Mouse (Mus musculus): ENCODE results near the gene Cntnap2.
A peak's percentile ranks its signal among the peaks of the same experiment; 100 is the strongest.

Gene Cntnap2

DNA sequence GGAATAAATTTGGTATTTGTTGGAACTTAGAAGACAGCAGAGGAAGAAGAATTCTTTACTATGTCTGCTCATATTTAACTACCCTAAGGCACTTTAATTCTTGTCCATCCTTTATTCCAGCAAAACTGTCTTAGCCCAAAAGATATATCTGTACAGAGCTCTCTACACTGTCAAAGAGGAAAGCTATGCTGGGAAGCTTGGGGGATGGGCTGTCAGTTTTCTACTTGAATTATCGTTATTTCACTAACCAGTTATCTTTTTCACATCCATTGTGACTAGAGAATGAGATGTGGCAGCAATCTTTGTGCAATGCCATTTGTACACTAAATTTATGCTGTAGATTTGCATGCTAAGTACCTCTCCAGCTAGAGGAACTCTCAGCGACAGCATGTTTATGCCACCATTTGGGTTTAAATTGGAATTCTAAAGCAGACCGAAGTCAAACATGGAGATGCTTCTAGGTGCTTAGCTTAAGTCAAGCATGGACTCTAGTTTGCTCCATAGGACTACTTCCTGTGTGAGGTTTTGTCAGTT, 268.9 kb downstream of the Cntnap2 start:
- DNase-seq (ENCODE audit: low spot score), result no peak

GRCm38 (mm10) chr6:45345396-45345795, 286.2 kb downstream of the Cntnap2 start:
- no peak for DNase-seq (ENCODE audit: low spot score)

DNA sequence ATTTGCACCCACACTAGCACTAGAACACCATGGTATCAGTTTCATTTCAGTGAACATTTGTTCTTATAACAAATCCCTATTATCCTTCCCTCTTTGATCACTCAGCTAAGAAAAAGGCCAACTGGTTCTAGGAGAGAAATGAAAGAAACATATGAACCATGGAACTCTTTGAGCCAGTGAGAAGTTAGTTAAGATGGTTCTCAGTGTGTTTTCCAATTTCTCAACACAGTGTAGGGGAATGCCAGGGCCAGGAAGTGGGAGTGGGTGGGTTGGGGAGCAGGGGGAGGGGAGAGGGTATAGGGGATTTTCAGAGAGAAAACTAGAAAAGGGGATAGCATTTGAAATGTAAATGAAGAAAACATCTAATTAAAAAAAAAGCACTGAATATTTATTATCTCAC, 286.8 kb downstream of the Cntnap2 start:
- no peak for DNase-seq (ENCODE audit: low spot score)

- DNase-seq (ENCODE audit: low spot score), result no peak
Measured at GRCm38 (mm10) chr6:45366442-45366841, 307.3 kb downstream of the Cntnap2 start.

DNA sequence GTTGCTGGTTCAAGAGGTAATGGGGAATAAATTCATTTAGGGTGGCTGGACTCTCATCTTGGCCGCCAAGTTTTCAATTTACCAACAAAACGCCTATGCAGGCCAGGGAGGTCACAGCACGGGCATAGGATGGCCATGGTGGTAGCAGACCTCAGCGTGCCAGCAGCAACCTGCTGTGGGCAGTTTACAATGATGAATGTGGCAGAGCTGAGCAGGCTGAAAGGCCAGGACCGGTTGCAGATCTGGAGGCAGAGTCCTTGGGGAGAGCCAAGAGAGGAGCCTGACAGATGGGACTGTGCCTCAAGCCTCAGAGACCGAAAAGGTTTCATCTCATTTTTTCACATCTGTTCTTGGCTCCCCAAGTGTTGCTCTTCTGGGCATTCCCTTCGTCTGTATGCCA, 322.0 kb downstream of the Cntnap2 start:
- DNase-seq (ENCODE audit: low spot score), result no peak

GRCm38 (mm10) chr6:45389034-45389433, 329.9 kb downstream of the Cntnap2 start:
- no peak for DNase-seq (ENCODE audit: low spot score)

DNA sequence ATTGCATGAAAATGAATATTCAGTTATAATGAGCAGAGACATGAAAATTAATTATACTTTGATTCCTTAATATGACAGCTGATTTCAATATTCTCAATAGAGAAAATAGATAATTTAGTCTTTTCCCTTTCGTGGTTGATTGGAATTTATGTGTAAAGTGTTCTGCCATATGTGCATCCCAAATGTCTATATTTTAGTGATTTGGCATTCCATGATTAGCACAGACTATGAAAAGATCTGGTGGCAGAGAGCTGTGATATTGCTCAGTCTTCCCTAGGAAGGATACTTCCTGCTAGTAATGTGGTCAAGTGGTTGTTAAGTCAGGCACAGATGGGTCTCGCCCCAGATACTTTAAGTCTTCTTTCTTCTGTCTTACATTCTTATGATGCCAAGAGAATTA, 354.5 kb downstream of the Cntnap2 start:
- no peak for DNase-seq (ENCODE audit: low spot score)

DNA sequence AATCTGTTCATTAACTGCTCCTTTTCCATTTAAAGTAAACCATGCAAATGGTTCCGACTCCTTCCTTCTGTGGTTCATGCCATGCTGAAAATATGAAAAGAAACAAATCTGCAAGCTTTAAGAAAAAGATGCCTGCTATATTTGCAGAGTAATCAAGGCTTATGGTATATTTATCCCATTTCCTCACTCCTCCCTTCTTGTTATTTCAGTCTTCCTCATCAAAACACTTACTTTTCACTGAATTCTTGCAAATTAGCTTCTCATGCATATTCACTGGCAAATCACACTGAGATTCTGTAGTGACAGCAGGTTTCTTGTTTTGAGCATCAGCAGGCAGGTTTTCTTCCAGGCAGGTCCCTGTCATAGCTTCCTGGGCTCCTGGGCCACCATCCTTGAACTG, 396.3 kb downstream of the Cntnap2 start:
- DNase-seq (ENCODE audit: low spot score), result no peak

GRCm38 (mm10) chr6:45518221-45518620, 459.1 kb downstream of the Cntnap2 start:
- DNase-seq (ENCODE audit: low spot score), result no peak

GRCm38 (mm10) chr6:45536999-45537398, 477.8 kb downstream of the Cntnap2 start:
- no peak for DNase-seq (ENCODE audit: low spot score)

DNA sequence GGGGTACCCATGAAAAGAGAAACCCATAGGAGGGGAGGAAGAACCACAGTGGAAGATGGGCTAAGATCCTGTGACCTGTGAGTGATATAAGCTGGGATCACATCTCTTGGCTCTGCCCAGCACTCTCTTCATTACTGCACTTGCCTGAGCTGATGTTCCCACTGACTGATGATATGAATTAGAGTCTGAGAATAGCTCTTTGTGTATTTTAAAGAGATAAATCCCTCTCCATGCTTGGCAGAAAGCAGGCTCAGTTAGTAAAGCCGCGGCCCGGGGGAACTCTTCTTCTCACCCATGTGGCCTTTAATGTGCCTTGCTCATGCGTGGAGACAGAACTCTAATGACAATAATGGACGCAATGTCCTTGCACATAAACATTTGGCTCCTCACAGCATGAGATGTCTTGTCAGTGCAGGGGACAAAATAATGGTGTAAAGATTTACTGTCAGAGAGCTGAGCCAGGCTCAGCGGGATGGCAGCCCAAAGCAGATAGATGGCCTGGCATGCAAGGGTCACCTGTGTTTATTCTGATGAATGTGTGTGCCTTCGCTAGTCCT, 485.2 kb downstream of the Cntnap2 start:
- no peak for DNase-seq (ENCODE audit: low spot score)

DNA sequence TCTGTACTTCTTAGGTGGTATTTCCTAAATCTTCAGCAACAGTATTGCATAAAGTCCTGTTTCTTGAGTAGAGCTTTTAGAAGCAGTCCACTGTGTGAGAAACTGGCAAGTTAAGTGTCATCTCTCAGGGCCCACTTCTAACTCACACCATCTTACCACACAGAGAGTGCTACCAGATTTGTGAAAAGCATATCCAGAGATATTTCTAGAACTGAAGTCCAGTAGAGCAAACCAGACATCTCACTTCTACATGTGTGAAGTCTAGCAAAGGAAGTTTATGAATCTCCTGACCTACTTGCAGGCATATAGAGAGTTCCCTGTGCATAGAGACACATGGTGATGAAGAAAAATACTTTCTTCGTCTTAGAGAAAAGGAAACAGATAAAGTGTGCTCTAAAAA, 500.6 kb downstream of the Cntnap2 start:
- no peak for DNase-seq (ENCODE audit: low spot score)

DNA sequence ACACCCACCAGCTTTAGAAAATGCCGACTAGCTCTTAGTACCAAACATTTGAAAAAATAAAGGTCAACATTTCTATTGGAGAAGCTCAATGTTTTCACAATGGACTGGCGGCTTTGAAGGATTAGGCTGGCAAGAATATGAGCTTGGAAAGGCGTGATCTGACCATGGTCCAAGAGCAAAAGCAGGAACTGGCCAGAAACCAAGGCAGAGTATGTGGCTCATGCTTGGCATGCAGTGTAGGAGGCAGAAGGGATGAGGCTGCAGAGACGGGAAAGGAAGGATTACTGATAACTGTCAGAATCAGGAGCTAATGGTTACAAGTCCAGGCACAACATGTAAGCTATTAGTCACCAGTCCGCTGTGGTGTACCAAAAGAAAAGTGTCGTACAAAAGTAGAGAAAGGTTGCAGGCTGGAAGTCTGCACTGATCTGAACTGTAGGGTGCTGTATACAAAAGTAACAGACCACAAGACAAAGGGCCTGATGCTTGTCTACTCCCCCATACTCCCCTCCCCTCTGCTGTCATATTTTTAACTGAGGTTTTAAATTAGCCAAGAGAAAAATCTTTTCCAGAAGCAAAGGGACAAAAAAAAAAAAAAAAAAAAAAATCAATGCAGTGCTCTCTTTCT, 525.4 kb downstream of the Cntnap2 start:
- DNase-seq (ENCODE audit: low spot score), result peak; percentile 4

- DNase-seq (ENCODE audit: low spot score), result no peak
Measured at GRCm38 (mm10) chr6:45589084-45589483, 529.9 kb downstream of the Cntnap2 start.

GRCm38 (mm10) chr6:45647017-45647416, 587.9 kb downstream of the Cntnap2 start:
- no peak for DNase-seq (ENCODE audit: low spot score)

GRCm38 (mm10) chr6:45648419-45648818, 589.3 kb downstream of the Cntnap2 start:
- DNase-seq (ENCODE audit: low spot score), result no peak

DNA sequence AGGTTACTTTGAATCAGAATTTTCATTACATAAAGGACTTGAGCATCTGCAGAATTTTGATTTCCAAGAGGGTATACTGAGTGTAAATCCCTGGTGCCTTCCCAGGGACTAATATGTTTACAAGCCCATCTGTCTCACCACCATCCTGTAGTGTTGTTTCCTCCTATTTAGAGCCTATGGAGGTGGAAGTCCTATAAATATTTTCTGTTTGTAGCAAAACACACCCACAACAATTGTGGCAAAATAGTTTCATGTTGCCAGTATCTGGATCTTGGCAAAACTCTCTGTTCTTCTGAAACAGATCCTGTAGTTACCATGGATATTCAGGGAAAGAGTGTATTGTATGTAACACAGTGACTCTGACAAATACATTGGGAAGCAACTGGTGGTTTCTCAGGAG, 641.1 kb downstream of the Cntnap2 start:
- DNase-seq (ENCODE audit: low spot score), result peak; percentile 9

DNA sequence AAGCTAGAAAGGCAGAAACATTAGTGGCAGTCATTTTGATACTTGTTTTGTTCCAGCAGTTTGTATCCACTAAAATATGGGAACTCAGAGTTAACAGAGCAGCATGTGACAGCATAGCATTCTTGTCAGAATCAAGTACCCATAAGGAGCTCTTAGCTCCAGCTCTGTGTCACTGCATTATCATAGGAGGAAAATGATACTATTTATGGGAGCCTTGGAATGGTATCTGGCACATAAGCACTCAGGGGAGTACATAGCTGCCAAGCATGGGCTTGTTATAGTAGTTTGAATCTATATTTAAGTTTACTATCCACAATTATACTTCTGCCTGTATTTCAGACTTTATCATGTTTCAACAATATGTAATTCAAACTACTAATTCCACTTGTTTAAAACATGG, 732.5 kb downstream of the Cntnap2 start:
- no peak for DNase-seq (ENCODE audit: low spot score)

DNA sequence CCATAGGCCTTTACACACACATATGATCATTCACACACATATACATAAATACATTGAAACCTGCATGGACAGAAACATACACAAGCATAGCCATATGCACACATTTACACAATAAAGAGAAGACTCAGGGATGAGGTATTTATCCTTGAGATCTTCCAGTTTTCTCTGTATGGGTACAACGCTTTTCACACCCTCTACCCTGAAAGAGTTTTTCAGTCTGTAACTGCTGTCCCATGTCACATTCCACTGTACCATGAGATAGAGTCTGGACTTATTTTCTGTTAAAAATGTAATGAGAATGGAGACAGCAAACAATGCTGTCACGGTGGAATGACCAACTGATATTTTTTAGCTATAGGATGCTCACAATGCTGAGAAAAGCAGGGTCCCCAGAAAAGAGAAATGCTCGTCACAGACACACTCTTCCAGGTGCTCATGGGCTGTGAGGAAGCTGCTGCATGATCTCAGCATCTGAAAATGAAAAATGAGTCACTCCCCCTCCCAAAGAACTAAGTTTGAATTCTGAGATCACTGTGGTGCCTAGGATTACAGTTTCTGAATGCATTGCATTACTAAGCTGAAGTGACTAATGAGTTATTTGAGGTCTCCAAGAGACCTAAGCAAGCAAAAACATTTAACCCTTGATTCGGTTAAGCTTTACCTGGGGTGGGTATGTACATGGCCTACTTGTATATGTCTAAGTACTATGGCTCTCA, 782.6 kb downstream of the Cntnap2 start:
- no peak for DNase-seq (ENCODE audit: low spot score)

GRCm38 (mm10) chr6:45843736-45844135, 784.6 kb downstream of the Cntnap2 start:
- no peak for DNase-seq (ENCODE audit: low spot score)

GRCm38 (mm10) chr6:45871409-45871992, 812.3 kb downstream of the Cntnap2 start:
- DNase-seq (ENCODE audit: low spot score), result no peak

DNA sequence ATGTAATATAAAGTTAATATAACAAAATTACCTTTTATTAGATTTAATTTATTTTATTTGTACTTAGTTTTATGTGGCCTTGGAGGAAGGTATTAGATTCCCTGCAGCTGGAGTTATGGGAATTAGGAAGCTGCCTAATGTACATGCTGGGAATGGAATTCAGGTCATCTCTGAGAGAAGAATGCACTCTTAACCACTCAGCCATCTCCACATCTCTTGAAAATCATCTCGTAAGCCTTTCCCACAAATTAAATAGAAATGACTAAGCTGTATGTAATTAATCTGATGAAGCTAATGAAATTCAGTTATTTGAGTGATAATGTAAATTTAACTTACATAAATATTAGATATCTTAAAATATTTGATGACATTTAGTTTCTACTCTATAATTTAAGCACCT, 826.3 kb downstream of the Cntnap2 start:
- DNase-seq (ENCODE audit: low spot score), result no peak

DNA sequence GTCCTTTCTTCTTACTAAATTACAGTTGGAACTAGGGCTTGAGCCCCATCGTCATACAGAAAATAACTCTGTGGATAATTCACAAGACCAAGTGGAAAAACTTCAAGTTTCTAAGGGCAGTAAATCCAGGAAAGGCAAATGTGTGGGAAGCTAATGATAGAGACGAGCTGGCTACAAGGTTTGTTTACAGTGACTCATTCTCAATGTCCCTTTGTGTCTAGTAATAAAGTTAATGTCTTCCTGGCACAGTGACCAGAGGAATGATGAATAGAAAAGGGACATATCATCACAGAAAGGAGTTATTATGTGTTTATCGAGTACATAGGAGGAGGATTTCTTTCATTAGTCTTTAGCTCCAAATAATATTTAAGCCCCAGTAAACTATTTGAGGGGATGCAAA, 828.7 kb downstream of the Cntnap2 start:
- DNase-seq (ENCODE audit: low spot score), result no peak
